Mouse (Mus musculus) adrenal gland, postnatal 0 days (tissue): Measurements from ENCODE around the gene Gtf3c1. TPM values are rescaled to one million over a fixed set of nuclear protein-coding genes. Genes with fewer than 3 reads are reported as not detected.

Experiments
- polyA plus RNA-seq: library from polyadenylated mRNA; unstranded; fragments of >200 nt; fragmentation: Nextera tagmentation; extraction: Ambion mirVana; gene quantifications from 2 replicates; pipeline ENCODE4 v1.2.1, GENCODE M21; 2015

The Gtf3c1 gene
- 7.2 and 12.7 TPM in 2 replicates for polyA plus RNA-seq

GRCm38 (mm10) chr7:125707593-125708022 lies at the start of gene Gtf3c1, which contains the start of gene D430042O09Rik:
Gtf3c1 (minus strand) TSS chr7:125707780.
D430042O09Rik (plus strand) TSS chr7:125707888.

GRCm38 (mm10) chr7:125603185-125603631 lies 104.4 kb downstream of the Gtf3c1 start, which contains the start of gene Il21r:
Il21r (plus strand) TSS chr7:125603429.

Other genes with a start within 250 kb of the Gtf3c1 start
- gene Nsmce1, start 216.2 kb downstream of the Gtf3c1 start, polyA plus RNA-seq = 222 and 242 TPM in 2 replicates
- gene Il4ra, start 155.7 kb downstream of the Gtf3c1 start, polyA plus RNA-seq = 34.6 and 89.1 TPM in 2 replicates
- 0.52 and 0.61 TPM in 2 replicates for gene Il21r, start 104.4 kb downstream of the Gtf3c1 start, polyA plus RNA-seq
- 3.8 and 5.8 TPM in 2 replicates for gene D430042O09Rik, start 108 bp upstream of the Gtf3c1 start, polyA plus RNA-seq